Mouse (Mus musculus) effector memory CD4-positive, alpha-beta T cell, adult 7 months (primary cell): ENCODE measurements around the gene Dynlt1c. TPM values are rescaled to one million over a fixed set of nuclear protein-coding genes. Genes with fewer than 3 reads are reported as not detected.

Source experiments
- polyA plus RNA-seq: library from polyadenylated mRNA; unstranded; fragments of 100-300 nt; shearing (Covaris generic); gene quantifications from one replicate; pipeline ENCODE4 v1.2.1, GENCODE M21; 2017

The Dynlt1c gene
- polyA plus RNA-seq: 23.1 TPM

DNA sequence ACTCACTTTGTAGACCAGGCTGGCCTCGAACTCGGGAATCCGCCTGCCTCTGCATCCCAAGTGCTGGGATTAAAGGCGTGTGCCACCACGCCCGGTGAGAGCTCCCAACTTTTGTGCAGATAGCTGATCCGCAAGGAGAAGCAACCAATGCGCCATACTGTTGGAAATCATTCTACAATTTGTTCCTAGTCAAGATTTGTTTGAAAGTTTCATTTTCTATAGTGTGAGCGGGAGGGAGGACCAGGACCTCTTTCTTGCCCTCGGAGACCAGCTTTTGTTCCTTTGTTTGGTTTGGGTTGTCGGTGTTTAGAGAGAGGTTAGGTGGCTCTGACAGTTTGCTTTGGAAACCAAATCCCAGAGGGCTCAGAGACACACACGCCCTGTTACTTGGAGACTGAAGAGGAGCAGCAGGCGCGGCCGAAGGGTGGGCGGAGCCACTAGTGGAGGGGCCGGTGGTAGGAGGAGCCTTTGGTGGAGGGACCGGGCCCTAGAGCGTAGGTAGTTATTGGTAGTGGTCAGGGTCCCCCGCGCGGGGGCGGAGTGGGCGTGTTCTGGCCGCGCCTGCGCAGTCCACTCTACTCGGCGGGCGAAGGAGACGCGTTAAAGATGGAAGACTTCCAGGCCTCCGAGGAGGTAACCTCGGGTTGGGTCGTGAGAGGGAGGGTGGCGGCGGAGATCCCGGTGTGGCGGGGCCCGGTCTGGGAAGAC, at the start of gene Dynlt1c:
Gene Dynlt1c, plus strand, starts transcription at position 468 of the 708 bp plus-strand sequence.

DNA sequence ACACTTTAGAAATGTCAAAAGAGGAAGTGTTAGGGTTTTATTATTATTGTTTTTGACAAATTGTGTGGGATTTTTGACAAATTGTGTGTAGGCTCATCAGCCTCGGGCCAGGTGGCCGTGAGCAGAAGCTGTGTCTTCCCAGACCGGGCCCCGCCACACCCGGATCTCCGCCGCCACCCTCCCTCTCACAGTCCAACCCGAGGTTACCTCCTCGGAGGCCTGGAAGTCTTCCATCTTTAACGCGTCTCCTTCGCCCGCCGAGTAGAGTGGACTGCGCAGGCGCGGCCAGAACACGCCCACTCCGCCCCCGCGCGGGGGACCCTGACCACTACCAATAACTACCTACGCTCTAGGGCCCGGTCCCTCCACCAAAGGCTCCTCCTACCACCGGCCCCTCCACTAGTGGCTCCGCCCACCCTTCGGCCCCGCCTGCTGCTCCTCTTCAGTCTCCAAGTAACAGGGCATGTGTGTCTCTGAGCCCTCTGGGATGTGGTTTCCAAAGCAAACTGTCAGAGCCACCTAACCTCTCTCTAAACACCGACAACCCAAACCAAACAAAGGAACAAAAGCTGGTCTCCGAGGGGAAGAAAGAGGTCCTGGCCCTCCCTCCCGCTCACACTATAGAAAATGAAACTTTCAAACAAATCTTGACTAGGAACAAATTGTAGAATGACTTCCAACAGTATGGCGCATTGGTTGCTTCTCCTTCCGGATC, 54.3 kb downstream of the Dynlt1c start, which contains the start of gene Dynlt1f:
Gene Dynlt1f, minus strand, starts transcription at position 334 of the 715 bp plus-strand sequence.

DNA sequence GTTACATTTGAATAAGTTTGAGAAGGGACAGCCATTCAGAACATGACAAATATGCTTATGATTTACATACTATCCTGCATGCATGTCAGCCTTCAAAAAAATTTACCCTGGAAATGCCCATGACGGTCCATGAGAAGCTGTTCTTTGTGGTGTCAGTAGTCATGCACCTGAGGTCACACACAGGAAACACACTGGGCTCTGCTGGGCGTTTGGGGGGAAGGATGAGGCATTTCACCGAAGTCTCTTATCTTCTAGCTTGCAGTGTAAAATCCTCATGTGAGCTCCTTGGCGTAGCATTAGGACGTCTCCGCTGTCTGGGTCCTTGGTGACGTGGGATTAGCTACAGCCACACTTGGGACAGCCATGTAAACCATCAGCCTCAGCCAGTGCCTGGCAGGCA, 57.3 kb downstream of the Dynlt1c start, which contains the start of gene Sytl3:
Gene Sytl3, plus strand, starts transcription at position 293 of the 400 bp plus-strand sequence.

Other genes starting within 250 kb of the Dynlt1c start
- 39.7 TPM for gene Dynlt1b, start 171.6 kb upstream of the Dynlt1c start, polyA plus RNA-seq
- gene Dynlt1f, start 54.2 kb downstream of the Dynlt1c start, polyA plus RNA-seq: 52.2 TPM
- gene Sytl3, start 57.4 kb downstream of the Dynlt1c start, polyA plus RNA-seq: 239 TPM
- 553 TPM for gene Ezr, start 181.1 kb downstream of the Dynlt1c start, polyA plus RNA-seq